Mouse (Mus musculus): ENCODE data around the gene Grin1. TPM values are rescaled to one million over a fixed set of nuclear protein-coding genes. Genes with fewer than 3 reads are reported as not detected.

Gene Grin1
- polyA plus RNA-seq, 1 experiment from 2014 or later = 21.5 TPM

DNA sequence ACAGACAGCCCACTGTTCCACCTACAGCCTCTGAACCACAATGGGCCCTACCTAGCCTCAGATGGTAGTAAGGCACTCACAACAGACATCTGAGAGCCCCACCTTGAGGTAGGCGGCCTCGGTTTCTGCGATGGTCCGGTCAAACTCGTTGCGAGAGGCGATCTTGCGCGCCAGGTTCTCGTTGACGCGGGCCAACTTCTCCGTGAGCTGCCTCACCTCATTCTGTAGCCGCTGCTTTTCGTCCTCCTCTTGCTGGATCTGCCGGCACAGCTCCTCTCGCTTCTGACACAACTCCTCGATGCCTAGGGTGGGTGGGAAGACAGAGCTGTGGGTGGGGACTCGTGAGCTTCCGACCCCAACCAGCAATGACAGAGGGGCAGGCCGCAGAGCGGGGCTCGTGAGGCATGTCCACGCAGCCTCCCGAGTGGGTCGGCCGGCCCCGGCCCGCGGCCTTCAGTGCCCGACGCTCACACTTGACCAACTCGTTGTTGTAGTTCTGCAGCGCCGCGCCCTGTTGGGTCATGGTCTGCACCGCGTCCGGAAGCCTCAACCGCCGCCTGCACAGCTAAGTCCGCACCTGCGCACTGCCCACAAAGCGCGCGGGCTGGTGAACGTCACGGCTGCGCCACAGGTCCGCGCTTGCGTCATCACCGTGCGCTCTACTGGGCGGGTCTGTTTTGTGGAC lies 47.0 kb downstream of the Grin1 start, which contains the start of the genes Ssna1 and Anapc2:
Ssna1 (minus strand) TSS at position 612 of the 685 bp plus-strand sequence.
Anapc2 (plus strand) TSS at position 652 of the 685 bp plus-strand sequence.
- H3K4me1 ChIP-seq = peaks cover 43% of the 10 kb centered on the region
- peak within 1 kb of the TSS; percentile 74 for H3K4me3 ChIP-seq
- peak; percentile 94 for ATAC-seq (replicated peaks)
- peak within 1 kb of the TSS; percentile 93 for H3K4me2 ChIP-seq (replicated peaks)
- H3K27me3 ChIP-seq = no peaks in the 10 kb centered on the region
- H3K9ac ChIP-seq (replicated peaks) = peak within 1 kb of the TSS; percentile 68
- peak within 1 kb of the TSS; percentile 66 for H3K27ac ChIP-seq (replicated peaks)
- peaks cover 54% of the 10 kb centered on the region for H3K36me3 ChIP-seq
- no peaks in the 10 kb centered on the region for H3K9me3 ChIP-seq
- under 1% methylated on average over 55 of the region's 55 CpGs for WGBS

GRCm38 (mm10) chr2:25267746-25268309 lies 51.2 kb downstream of the Grin1 start:
- no peak overlapping the region for H3K9ac ChIP-seq (replicated peaks)
- H3K4me1 ChIP-seq = peaks cover 68% of the 10 kb centered on the region
- WGBS = 69% methylated on average over 4 of the region's 4 CpGs
- H3K9me3 ChIP-seq = no peaks in the 10 kb centered on the region
- peaks cover 15% of the 10 kb centered on the region; the same call in 1 of the 2 replicates for H3K27me3 ChIP-seq
- H3K27ac ChIP-seq (replicated peaks) = no peak overlapping the region
- H3K4me2 ChIP-seq (replicated peaks) = no peak overlapping the region
- no peak overlapping the region for H3K4me3 ChIP-seq
- peaks cover 21% of the 10 kb centered on the region for H3K36me3 ChIP-seq
- no peak for ATAC-seq (replicated peaks)

DNA sequence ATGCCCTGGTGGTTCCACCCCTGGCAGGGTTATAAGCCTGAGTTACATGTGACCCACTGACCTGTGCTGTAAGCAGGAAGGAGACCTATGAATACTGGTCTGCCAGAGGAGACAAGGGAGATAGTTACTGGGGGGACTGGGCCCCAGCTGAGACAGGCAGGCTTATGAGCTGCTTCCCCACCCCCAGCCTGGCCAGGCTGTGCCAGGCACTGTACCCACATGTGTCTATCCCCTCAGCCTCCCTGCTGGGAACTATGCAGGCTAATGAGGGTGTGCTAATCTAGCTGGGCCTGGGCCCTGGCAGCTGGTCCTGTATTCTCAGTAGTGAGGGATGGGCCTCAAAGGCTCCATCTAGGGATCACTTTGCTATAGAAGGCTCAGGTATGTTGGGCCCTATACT lies 51.7 kb downstream of the Grin1 start:
- Histone ChIP-seq H3K4me3 (no peak overlapping the region), H3K4me1 (peaks cover 67% of the 10 kb centered on the region), H3K27ac (replicated peaks) (0 out of 2 replicates have a peak overlapping the region, but pooled peaks have one; percentile 9), H3K27me3 (peaks cover 15% of the 10 kb centered on the region; the same call in 1 of the 2 replicates), H3K9ac (replicated peaks) (peak overlapping the region; percentile 10; the same call in 1 of the 2 replicates), H3K9me3 (no peaks in the 10 kb centered on the region), H3K4me2 (replicated peaks) (peak overlapping the region; percentile 98; the same call in 1 of the 2 replicates), H3K36me3 (peaks cover 21% of the 10 kb centered on the region)
- no peak for ATAC-seq (replicated peaks)

DNA sequence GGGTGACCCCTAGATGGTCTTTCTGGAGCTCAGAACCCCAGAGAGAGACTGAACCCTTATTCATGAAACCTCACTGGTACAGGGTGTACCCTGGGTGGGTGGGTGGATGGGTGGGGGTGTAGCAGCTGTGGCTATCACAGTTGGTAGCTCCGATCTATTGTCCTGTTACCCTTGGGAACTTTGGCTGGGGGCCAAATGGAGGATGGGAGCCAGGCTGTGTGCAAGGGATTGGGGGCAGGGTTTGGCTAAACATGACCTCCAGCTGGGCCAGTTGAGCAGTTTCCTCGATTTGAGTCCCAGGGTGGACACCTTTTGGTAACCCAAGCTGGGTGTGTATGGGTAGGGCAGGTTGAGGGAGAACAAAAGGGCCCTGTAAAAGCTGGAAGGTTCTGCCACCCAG lies 52.3 kb downstream of the Grin1 start:
- ATAC-seq (replicated peaks) = no peak
- peaks cover 21% of the 10 kb centered on the region for H3K36me3 ChIP-seq
- no peak overlapping the region for H3K4me3 ChIP-seq
- peak overlapping the region; percentile 9; the same call in 1 of the 2 replicates for H3K27ac ChIP-seq (replicated peaks)
- H3K27me3 ChIP-seq = peaks cover 15% of the 10 kb centered on the region; the same call in 1 of the 2 replicates
- H3K9ac ChIP-seq (replicated peaks) = peak overlapping the region; percentile 23; the same call in 1 of the 2 replicates
- no peaks in the 10 kb centered on the region for H3K9me3 ChIP-seq
- H3K4me1 ChIP-seq = peaks cover 72% of the 10 kb centered on the region
- WGBS = 29% methylated on average over 2 of the region's 2 CpGs
- peak overlapping the region; percentile 98 for H3K4me2 ChIP-seq (replicated peaks)

DNA sequence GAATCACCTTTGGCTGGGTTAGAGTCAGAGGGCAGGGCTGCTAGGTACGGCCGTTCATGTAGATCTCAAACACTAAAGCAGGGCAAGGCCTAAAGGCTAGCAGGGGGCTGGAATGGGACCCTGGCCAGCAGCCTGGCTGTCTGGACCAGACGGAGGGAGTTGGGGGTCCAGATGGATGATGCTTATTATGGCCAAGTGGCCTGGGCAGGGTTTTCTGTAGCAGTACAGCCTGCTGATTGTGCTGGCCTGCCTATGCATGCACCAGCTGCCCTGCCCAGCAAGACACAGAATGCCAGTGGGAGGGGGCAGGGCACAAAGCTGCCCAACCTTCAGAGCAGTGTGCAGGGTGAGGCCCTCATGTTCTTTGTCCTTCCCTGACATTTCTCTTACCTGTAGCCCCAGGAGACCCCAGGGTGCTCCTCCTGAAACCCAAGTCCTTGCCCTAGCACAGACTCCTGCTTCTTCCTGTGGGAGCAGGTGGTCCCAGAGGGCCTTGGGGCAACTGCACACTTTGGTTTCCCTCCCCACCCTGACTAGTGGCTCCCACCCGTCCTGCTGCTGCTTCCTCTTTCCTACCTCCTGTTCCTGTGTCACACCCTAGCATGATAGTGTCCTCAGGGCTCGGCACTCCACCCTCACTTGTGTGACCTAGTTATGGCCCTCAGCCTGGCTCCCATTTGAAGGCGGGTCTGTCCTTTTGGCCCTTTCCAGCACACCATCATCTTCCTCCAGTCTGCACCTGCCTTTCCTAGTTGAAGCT lies 52.9 kb downstream of the Grin1 start:
- Histone ChIP-seq H3K4me1 (peaks cover 65% of the 10 kb centered on the region), H3K27me3 (peaks cover 15% of the 10 kb centered on the region; the same call in 1 of the 2 replicates), H3K4me2 (replicated peaks) (peak overlapping the region; percentile 98), H3K36me3 (peaks cover 21% of the 10 kb centered on the region), H3K4me3 (peak overlapping the region; percentile 5; the same call in 1 of the 2 replicates), H3K9me3 (no peaks in the 10 kb centered on the region), H3K27ac (replicated peaks) (peak overlapping the region; percentile 9; the same call in 1 of the 2 replicates), H3K9ac (replicated peaks) (0 out of 2 replicates have a peak overlapping the region, but pooled peaks have one; percentile 23)
- 57% methylated on average over 6 of the region's 6 CpGs for WGBS
- no peak for ATAC-seq (replicated peaks)

DNA sequence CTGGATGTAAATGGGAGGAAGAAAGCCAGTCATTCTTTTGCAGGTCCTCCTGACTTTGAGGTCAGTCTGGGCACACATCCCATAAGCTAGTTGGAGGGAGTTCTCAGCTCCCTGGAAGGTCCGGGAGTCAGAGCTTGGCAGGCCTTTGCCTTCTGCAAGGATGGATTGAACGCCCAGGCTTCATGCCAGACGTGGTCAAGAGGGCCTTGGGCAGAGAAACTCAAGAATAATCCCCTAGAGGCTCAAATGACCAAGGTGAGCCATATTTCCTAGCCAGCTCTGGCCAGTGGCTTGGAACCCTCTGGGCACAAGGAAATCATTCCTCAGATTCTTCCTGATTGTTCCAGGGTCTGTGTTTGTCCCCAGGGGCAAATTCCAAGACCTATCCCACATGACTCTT lies 54.1 kb downstream of the Grin1 start:
- peak overlapping the region; percentile 13; the same call in 1 of the 2 replicates for H3K9ac ChIP-seq (replicated peaks)
- H3K36me3 ChIP-seq = peaks cover 10% of the 10 kb centered on the region
- WGBS = 76% methylated on average over 3 of the region's 3 CpGs
- H3K4me3 ChIP-seq = no peak overlapping the region
- H3K9me3 ChIP-seq = no peaks in the 10 kb centered on the region
- peaks cover 56% of the 10 kb centered on the region for H3K4me1 ChIP-seq
- peaks cover 15% of the 10 kb centered on the region; the same call in 1 of the 2 replicates for H3K27me3 ChIP-seq
- ATAC-seq (replicated peaks) = no peak
- H3K4me2 ChIP-seq (replicated peaks) = peak overlapping the region; percentile 98
- no peak overlapping the region for H3K27ac ChIP-seq (replicated peaks)

DNA sequence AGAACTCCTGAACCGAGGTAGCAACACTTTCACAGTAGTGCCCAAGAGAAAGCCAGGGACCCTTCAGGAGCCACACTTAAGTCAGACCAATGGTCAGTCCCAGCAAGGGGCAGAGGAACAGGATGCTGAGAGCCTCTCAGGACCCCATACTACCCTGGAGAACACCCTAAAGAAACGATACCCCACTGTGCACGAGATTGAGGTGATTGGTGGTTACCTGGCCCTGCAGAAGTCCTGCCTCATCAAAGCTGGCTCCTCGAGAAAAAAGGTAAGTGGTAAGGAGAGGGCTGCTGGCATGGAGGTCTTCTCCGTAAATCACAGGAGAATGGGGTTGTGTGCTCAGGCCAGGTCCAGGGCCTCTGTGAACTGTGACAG lies 54.7 kb downstream of the Grin1 start:
- H3K4me1 ChIP-seq = peaks cover 56% of the 10 kb centered on the region
- H3K27ac ChIP-seq (replicated peaks) = no peak overlapping the region
- H3K4me2 ChIP-seq (replicated peaks) = peak overlapping the region; percentile 98
- H3K9me3 ChIP-seq = no peaks in the 10 kb centered on the region
- H3K27me3 ChIP-seq = peaks cover 15% of the 10 kb centered on the region; the same call in 1 of the 2 replicates
- peak overlapping the region; percentile 63; the same call in 1 of the 2 replicates for H3K4me3 ChIP-seq
- peaks cover 4% of the 10 kb centered on the region for H3K36me3 ChIP-seq
- 81% methylated on average over 5 of the region's 5 CpGs for WGBS
- H3K9ac ChIP-seq (replicated peaks) = no peak overlapping the region
- no peak for ATAC-seq (replicated peaks)

GRCm38 (mm10) chr2:25263623-25264285 lies 55.2 kb downstream of the Grin1 start:
- Histone ChIP-seq H3K9me3 (no peaks in the 10 kb centered on the region), H3K4me2 (replicated peaks) (peak overlapping the region; percentile 98), H3K27ac (replicated peaks) (no peak overlapping the region), H3K9ac (replicated peaks) (peak overlapping the region; percentile 60), H3K4me3 (peak overlapping the region; percentile 63), H3K27me3 (peaks cover 15% of the 10 kb centered on the region; the same call in 1 of the 2 replicates), H3K36me3 (no peaks in the 10 kb centered on the region), H3K4me1 (peaks cover 56% of the 10 kb centered on the region)
- no peak for ATAC-seq (replicated peaks)
- 21% methylated on average over 12 of the region's 12 CpGs for WGBS

GRCm38 (mm10) chr2:25262795-25263622 lies 56.0 kb downstream of the Grin1 start:
- WGBS = under 1% methylated on average over 82 of the region's 82 CpGs
- Histone ChIP-seq H3K9ac (replicated peaks) (peak overlapping the region; percentile 60), H3K27ac (replicated peaks) (peak overlapping the region; percentile 62), H3K4me1 (peaks cover 58% of the 10 kb centered on the region), H3K4me3 (peak overlapping the region; percentile 63), H3K27me3 (peaks cover 15% of the 10 kb centered on the region; the same call in 1 of the 2 replicates), H3K9me3 (no peaks in the 10 kb centered on the region), H3K36me3 (no peaks in the 10 kb centered on the region), H3K4me2 (replicated peaks) (peak overlapping the region; percentile 98)
- ATAC-seq (replicated peaks) = no peak

DNA sequence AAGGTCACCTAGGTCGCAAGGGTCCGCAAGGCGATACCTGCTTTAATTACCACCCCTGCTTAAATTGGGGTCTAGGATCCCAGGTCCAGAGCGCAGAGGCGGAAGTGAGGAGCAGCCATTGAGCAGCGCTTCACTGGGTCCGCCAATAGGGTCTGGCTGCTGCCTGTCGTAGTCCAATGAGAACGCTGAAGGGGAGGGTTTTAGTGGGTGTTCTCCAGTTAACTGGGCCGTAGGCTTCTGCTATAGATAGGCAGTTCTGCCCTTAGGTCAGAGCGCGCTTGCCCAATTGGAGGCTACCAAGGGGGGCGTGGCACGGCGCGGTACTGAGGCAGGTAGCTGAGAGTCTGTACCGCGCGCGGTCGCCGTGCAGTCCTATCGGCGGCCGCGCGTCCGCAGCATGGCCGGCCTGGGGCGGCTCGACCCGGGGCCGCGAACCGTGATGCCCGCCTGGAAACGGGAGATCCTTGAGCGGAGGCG lies 56.7 kb downstream of the Grin1 start, which contains the start of gene Tprn:
Tprn (plus strand) TSS at position 328 of the 477 bp plus-strand sequence.
- H3K4me3 ChIP-seq = peak within 1 kb of the TSS; percentile 63
- peak; percentile 100 for ATAC-seq (replicated peaks)
- H3K9ac ChIP-seq (replicated peaks) = peak within 1 kb of the TSS; percentile 60
- no peaks in the 10 kb centered on the region for H3K36me3 ChIP-seq
- peaks cover 15% of the 10 kb centered on the region; the same call in 1 of the 2 replicates for H3K27me3 ChIP-seq
- H3K9me3 ChIP-seq = no peaks in the 10 kb centered on the region
- under 1% methylated on average over 39 of the region's 39 CpGs for WGBS
- peak within 1 kb of the TSS; percentile 62 for H3K27ac ChIP-seq (replicated peaks)
- peaks cover 51% of the 10 kb centered on the region for H3K4me1 ChIP-seq
- peak within 1 kb of the TSS; percentile 98 for H3K4me2 ChIP-seq (replicated peaks)

Measured in forebrain, embryonic 15.5 days (tissue).